Mouse (Mus musculus): ENCODE measurements around the gene Plcxd3.
"Not testable (repeated sequence)": the region's sequence is repeated elsewhere in the genome, so short reads cannot be mapped to it uniquely, and the experiment has no call there.

Plcxd3 gene

DNA sequence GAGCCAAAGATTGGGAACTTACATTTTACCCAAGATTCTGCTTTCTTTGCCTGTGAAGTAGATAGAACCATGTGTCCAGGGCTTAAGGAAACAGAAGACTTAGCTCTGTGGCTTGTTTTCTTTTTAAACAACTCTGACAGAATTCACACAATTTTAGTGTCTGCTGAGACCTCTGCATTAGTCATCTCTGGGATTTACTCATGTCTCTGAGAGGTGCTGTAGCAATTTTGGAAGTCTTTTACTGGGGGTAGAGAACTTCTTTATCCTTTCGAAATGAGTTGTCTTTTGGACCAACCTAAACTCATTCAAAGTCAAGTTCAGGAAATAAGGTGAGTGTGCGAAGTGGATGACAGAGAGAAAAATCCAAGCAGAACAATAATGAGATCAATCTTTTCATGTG is 158.4 kb downstream of the Plcxd3 start:
- in situ Hi-C loops (cut with MboI; ENCODE audit: unreplicated experiment in 2 of 2): no loop called here

DNA sequence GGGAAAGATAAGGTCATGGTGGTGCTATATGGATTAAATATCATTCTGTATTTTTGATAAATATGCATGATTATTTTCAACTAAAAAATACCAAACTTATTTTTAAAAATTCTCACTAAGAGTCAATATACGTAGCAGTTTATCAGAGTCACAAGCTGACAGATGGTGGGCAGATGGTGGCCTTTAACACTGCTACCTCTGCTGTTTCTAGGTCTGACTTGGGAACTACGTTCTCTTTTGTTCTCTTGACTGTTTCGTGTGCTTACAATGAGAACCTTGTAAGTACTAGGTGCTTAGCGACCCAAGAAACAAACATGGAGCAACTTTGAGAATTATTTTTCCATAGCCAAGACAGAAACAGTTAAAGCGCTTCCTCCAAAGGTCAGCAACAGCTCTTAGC is 183.8 kb downstream of the Plcxd3 start:
- in situ Hi-C loops (cut with MboI; ENCODE audit: unreplicated experiment in 2 of 2): no loop called here

DNA sequence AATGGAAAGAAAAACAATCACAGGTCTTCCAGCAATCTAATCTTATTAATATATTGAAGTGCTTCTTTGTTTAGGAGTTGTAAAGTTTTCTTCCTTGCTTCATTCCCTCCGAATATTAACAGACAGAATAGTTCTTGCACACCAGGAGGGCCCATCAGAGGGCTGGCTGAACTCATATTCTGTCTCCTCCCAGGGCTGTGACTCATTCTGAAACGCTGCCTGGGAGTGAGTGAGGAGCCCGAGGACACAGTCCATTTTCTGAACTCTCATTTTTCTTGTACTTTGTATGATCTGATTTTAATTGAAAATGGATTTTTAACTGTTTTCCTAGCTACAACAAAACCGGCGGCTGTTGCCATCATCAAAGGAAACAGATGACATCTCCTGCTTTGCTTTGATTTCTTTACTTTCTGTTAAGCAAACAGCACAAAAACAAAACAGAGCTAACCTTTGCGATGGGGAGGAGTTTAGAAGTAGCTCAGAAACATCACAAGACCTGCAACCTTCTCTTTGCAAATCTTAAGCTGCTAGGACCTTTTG is 186.2 kb downstream of the Plcxd3 start:
- in situ Hi-C loops (cut with MboI; ENCODE audit: unreplicated experiment in 2 of 2): no loop called here

DNA sequence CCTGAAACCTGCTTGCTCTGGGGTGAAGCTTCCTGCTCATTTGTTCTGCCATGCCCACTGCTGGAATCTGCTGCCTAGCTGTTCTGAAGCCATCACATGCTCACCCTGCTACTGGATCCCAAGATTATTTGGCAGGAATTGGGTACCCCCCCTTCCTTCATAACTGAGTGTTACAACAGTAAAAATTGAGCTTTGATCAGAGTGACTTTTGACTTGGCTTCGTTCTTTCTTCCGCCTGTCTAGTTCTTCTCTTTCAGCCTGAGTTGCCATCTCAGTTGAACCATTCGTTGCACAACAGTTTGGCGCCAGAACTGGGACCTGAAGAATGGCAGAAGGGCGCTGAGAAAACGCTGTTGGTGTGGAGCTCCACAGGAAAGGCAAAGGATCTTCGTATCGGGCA is 220.2 kb downstream of the Plcxd3 start:
- in situ Hi-C loops (cut with MboI; ENCODE audit: unreplicated experiment in 2 of 2): not testable (repeated sequence)

DNA sequence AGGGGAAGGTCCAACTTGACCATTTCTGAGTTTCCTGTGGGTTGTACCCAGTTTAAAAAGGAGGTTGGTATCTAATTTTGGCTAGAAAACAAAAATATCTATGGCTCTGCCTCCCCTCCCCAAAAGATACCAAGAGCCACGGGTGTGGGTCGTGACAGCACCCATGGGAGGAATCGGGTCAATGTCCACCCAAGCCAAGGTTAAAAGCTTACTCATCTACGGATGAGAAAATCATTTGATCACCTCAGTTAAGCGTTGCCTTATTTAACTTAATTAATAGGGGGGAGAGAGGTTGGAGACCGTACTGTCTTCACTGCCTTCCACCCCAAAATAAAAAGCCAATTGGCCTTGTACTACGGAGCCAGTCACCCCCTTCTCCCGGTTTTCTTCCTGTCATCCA is 223.4 kb downstream of the Plcxd3 start:
- in situ Hi-C loops (cut with MboI; ENCODE audit: unreplicated experiment in 2 of 2): not testable (repeated sequence)

DNA sequence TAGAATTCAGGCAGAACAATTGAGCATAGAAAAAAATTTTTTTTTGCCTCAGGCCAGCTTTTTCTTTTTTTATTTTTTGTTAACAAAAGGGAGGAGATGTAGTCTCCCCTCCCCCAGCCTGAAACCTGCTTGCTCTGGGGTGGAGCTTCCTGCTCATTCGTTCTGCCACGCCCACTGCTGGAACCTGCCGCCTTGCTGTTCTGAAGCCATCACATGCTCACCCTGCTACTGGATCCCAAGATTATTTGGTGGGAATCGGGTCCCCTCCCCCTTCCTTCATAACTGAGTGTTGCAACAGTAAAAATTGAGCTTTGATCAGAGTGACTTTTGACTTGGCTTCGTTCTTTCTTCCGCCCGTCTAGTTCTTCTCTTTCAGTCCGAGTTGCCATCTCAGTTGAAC is 224.0 kb downstream of the Plcxd3 start:
- in situ Hi-C loops (cut with MboI; ENCODE audit: unreplicated experiment in 2 of 2): not testable (repeated sequence)

DNA sequence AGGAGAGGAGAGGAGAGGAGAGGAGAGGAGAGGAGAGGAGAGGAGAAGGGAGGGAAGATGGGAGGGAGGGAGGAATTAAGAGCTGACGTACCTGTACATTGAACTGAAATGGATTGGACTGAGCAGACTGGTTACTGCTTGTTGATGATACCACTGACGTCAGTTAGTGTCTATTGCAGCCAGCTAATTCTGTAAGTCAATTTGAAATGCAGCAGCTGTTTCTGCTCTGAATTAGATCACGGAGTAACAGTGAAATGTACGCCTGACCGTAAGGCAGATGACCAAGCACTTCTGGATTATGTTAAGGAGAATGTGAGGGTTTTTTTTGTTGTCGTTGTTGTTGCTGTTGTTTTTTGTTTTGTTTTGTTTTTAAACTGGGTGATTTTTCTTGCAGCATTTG is 230.3 kb downstream of the Plcxd3 start:
- in situ Hi-C loops (cut with MboI; ENCODE audit: unreplicated experiment in 2 of 2): no loop called here

Measured in v-Abl transformed pro-B cells (cell line).